Mouse (Mus musculus): ENCODE results near the gene Cbx5.
"Not testable (repeated sequence)": the region's sequence is repeated elsewhere in the genome, so short reads cannot be mapped to it uniquely, and the experiment has no call there.

Gene Cbx5

GRCm38 (mm10) chr15:103239685-103240159, at the start of gene Cbx5:
Gene Cbx5, minus strand, starts transcription at chr15:103239816.
- peak; percentile 97 to 98 for DNase-seq (ENCODE audit: low spot score in 2 of 2)

DNA sequence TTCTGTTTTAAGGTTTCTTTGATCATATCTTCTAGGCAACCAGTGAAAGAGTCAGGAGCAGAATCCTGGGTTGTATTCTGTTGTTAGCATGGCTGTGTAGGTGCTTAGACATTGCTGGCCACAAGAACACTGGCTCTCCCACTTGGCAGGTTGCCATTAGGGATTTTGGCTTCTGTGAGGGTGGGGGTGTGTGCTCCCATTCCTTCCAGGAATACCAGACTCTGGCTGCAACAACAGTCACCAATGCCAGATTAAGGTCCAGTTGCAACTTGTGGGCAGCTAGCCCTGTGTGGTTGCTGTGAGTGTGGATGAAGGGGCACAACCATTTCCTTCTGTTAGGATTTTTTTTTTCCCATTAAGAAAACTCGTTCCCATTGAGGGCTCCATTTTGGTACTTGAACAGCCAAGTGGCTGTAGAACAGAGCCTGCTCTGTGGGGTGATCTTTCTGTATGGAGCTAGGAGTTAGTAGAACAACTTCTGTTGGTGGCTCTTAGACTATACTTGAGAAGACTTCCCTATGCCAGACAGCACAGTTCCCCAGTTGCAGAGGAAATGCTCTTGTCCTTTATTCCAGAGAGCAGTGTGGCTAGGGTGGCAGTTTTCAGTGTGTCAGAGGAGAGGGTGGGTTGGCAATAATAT, 46.3 kb upstream of the Cbx5 start:
- DNase-seq (ENCODE audit: low spot score in 2 of 2): no peak

DNA sequence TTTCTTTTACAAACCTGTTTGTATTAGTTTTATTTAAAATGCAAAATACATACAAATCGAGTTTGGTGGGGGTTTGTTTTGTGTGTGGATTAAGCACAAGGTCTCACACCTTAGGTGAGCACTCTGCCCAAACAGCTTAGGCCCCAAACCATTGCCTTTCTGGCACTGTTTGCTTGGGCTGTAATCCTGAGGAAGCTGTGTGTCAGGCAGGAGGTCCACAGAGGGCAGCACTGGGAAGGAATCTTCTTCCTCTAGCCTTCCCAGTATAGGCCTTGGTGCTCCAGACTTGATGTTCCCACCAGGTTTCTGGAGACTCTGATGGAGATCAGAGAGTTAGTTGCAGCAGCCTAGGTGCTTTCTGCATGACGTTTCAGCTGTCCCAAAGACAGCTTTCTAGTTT, 45.0 kb upstream of the Cbx5 start:
- no peak for DNase-seq (ENCODE audit: low spot score in 2 of 2)

GRCm38 (mm10) chr15:103284066-103284465, 44.5 kb upstream of the Cbx5 start:
- no peak for DNase-seq (ENCODE audit: low spot score in 2 of 2)

GRCm38 (mm10) chr15:103281465-103282205, 42.0 kb upstream of the Cbx5 start:
- no peak for DNase-seq (ENCODE audit: low spot score in 2 of 2)

- no peak for DNase-seq (ENCODE audit: low spot score in 2 of 2)
Measured at GRCm38 (mm10) chr15:103280817-103281464, 41.3 kb upstream of the Cbx5 start.

DNA sequence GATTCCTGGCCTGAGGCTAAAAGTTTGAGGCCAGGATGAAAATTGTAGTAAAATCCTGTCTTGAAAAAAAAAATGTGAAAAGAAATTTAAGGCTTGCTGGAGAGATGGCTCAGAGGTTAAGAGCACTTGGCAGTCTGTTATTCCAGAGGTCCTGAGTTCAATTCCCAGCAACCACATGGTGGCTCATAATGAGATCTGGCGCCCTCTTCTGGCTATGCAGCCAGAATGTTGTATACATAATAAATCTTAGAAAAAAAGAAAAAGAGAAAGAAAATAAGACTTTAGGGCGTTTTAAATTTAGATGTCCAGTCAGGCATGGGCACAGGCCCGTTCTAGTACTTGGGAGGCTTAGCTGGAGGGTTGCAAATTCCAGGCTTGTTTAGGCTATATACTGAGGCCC, 40.1 kb upstream of the Cbx5 start:
- DNase-seq (ENCODE audit: low spot score in 2 of 2): no peak

GRCm38 (mm10) chr15:103277949-103278348, 38.3 kb upstream of the Cbx5 start:
- no peak for DNase-seq (ENCODE audit: low spot score in 2 of 2)

- not testable (repeated sequence) for DNase-seq (ENCODE audit: low spot score in 2 of 2)
Measured at GRCm38 (mm10) chr15:103275943-103276342, 36.3 kb upstream of the Cbx5 start.

GRCm38 (mm10) chr15:103272419-103273279, 33.0 kb upstream of the Cbx5 start, which contains the start of gene Copz1:
Gene Copz1, plus strand, starts transcription at chr15:103272714.
- DNase-seq (ENCODE audit: low spot score in 2 of 2): peak; percentile 97 to 99

- no peak for DNase-seq (ENCODE audit: low spot score in 2 of 2)
Measured at GRCm38 (mm10) chr15:103268903-103269302, 29.3 kb upstream of the Cbx5 start.

DNA sequence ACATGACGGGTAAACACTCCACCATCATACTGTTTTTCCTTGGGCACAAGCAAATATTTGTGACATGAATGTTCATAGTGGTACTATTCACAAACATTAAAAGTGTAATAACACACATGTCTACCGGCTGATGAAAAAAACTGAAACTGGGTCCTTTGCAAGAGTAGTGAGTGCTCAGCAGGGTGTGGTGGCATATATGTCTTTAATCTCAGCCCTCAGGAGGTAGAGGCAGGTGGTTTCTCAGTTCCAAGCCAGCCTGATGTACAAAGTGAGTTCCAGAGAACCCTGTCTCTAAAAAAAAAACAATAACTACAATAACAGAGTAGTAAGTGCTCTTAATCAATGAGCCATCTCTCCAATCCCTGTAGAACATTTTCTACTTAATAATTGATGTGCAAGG, 25.2 kb upstream of the Cbx5 start:
- no peak for DNase-seq (ENCODE audit: low spot score in 2 of 2)

GRCm38 (mm10) chr15:103259989-103260388, 20.4 kb upstream of the Cbx5 start:
- DNase-seq (ENCODE audit: low spot score in 2 of 2): no peak

DNA sequence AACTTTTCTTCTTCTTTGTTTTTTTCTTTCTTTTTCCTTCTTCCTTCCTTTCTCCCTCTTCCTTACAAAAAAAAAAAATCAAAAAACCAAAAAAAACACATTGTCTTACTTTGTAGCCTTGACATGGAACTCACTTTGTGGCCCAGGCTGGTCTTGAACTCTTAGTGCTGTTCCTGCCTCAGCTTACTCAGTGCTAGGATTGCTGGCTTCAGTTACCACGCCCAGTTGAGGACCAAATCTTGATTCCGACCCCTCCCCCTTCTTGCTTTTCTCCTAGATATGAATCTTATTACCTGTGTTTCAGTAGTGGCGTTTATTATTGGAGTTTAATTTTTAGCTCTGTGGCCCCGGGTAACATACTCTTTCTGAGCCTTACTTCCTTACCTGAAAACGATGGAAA, 19.5 kb upstream of the Cbx5 start:
- no peak for DNase-seq (ENCODE audit: low spot score in 2 of 2)

- no peak for DNase-seq (ENCODE audit: low spot score in 2 of 2)
Measured at GRCm38 (mm10) chr15:103257790-103258728, 18.4 kb upstream of the Cbx5 start, which contains the start of gene Nfe2. Gene Nfe2, minus strand, starts transcription at chr15:103258403.

- DNase-seq (ENCODE audit: low spot score in 2 of 2): no peak
Measured at GRCm38 (mm10) chr15:103256210-103256986, 16.8 kb upstream of the Cbx5 start.

DNA sequence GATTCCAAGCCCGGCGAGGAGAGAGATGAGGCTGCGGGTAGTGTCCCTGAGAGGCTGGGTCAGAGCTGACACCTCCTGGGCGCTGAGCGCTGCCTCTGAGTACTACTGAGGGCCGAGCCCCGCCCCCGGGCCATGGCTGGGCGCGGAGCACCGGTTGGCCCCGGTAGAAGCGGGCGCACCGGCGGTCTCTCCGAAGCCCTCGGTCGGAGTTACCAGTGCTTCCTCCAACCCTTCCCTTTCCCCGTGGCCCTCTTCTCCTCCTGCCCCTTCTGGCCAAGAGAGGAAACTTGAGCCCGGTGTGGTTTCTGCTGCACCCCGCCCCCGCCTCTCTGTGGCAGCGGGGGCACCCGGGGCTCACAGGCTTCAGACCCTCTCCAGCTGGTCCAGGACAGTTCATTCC, 15.6 kb upstream of the Cbx5 start:
- no peak for DNase-seq (ENCODE audit: low spot score in 2 of 2)

GRCm38 (mm10) chr15:103253352-103253751, 13.7 kb upstream of the Cbx5 start:
- no peak for DNase-seq (ENCODE audit: low spot score in 2 of 2)

DNA sequence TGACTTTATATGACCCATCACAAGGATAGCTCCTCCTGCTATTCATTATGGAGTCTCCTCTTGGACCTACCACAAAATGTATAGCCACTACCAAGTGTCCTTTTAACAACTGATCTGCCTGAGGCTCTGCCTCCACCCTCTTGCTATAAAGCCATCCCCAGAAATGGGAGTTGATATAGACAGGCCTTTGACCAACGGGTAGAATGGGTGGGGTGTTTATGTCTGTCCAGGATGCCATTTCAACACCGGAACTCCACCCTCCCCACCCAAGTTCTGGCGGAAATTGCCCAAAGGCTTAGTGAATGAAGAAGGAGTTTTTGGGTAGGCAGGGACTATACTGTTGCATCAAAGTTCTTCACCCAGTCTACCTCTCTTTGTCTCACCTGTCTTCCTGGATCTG, 13.0 kb upstream of the Cbx5 start:
- DNase-seq (ENCODE audit: low spot score in 2 of 2): no peak

- no peak for DNase-seq (ENCODE audit: low spot score in 2 of 2)
Measured at GRCm38 (mm10) chr15:103251595-103251994, 12.0 kb upstream of the Cbx5 start.

All from right cerebral cortex, postnatal 36 days (tissue).